Mouse (Mus musculus): Measurements from ENCODE around the gene Eif4e2. TPM values are rescaled to one million over a fixed set of nuclear protein-coding genes. Genes with fewer than 3 reads are reported as not detected.

The Eif4e2 gene
- total RNA-seq, 2 experiments from 2014 or later, result 81.5 to 82.8 TPM

DNA sequence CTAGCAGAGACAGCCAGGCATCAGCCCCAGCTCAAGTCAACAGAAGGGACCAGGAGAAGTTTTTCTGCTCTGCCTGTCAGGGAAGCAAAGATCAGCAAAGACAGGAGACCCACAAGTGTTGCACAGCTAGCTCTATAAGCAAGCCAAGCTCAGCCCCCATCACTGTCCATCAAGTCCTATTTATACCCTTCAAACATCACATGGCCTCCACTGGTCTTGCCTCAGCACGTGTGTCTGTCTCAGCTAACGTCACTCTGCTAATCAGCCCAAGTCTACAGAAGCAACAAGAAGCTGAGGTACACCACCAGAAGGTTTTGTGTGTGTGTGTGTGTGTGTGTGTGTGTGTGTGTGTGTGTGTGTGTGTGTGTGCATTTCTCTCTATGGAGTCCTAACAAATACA, 12.9 kb upstream of the Eif4e2 start:
- DNase-seq (ENCODE audit: low spot score in 2 of 2), result no peak

DNA sequence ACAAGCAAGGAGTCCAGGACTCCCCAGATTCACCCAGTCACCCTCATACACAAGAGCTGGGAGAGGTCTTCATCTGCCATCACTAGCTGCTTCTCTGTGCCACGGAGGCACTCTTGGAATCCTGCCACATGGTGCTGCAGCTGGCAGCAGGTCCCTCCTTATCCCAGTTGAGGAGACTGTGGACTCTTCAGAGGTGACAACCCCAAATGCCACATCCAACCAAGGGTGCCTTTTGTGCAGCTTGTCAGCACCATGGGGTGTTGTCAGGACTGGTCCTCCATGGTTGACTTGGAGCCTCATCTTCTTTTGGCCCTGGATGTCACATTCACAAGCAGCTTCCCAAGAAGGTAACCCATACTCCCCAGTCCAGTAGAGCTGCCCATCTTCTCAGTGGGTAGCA, 11.9 kb upstream of the Eif4e2 start:
- DNase-seq (ENCODE audit: low spot score in 2 of 2), result no peak

DNA sequence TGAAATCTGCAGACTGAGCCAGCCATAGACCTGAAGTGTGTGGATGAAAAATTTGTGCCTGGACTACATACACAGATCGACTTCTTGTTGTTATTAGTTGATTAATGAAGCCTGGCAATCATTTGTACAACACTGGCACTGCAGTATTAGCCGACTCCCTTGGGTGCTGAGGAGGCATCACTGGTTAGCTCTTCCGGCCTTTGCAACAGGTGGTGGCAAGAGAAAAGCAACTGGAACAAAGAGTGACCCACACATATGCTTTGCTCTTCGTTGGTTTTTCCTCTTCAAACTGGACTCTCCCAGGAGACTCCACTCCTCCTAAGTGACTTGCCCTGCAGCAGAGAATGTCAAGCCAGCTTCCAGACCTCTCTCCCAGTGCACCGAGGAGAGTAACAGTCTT, 9.9 kb upstream of the Eif4e2 start:
- DNase-seq (ENCODE audit: low spot score in 2 of 2), result no peak

DNA sequence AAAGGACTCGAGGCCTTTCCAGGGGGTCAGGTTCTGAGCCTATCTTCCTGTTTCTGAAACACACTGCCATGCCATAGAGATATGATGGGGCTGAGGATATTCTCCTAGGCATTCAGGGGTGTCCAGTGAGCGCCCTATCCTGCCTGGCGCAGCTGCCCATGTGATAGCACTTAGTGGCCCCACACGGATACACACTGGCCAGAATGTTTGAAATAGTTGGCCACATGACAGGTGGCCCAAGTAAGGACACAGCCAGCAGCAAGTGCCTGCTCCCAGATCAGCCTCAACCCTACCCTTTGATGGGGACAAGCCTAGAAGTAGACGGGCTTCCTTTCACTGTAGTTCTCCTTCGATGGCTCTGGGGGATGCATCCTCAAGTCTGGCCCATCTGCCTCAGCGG, 9.2 kb upstream of the Eif4e2 start, which contains the start of gene Chrng:
Chrng (plus strand) TSS at position 193 of the 400 bp plus-strand sequence.
- no peak for DNase-seq (ENCODE audit: low spot score in 2 of 2)

- no peak for DNase-seq (ENCODE audit: low spot score in 2 of 2)
These were observed 8.7 kb upstream of the Eif4e2 start for GRCm38 (mm10) chr1:87205038-87205437.

DNA sequence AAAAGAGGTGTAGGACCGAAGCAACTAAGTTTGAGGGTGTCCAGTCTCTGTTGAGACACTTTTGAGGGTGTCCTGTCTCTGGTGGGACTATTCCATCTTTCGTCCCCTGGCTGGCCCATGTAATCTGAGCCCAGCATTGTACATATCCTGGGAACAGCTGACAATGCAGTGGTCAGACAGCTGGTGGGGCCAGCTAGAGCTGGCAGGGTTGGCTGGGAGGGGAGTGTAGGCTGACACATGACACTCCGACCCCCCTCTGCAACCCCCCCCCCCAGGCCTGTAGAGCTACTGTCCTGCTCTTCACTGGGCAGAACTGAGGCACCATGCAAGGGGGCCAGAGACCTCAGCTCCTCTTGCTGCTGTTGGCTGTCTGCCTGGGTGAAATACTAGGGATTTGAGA, 8.2 kb upstream of the Eif4e2 start:
- DNase-seq (ENCODE audit: low spot score in 2 of 2), result no peak

DNA sequence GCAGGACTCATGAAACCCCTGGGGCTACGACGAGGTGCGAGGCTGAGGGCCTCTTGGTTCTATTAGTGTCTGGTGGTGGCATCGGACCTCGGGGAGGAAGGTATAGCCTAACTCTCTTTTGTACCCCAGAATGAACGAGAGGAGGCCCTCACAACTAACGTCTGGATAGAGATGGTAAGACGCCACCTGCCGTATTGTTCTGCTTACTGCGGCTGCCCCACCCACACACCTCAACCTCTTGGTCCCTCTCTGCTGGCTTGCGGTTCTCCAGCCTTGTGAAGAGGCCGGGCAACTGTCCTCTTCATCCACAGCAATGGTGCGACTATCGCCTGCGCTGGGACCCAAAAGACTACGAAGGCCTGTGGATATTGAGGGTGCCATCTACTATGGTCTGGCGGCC, 7.4 kb upstream of the Eif4e2 start:
- no peak for DNase-seq (ENCODE audit: low spot score in 2 of 2)

DNA sequence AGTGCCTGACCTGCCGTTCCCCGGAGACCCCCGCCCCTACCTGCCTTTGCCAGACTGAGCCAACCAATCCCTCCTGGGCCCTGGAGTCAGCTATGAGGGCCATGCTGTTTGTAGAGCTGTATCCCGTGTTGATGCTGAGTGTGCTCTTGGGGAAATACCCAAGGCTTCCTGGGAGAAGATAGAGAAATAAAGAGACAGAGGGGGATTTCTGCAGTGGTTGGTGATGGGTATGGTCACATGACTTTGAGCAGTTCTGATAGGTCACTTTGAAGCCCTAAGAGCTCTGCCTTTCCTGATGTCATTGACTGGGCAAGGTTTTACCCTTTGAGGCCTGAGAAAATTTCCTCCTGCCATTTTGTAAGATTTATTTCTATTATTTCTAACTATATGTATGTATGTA, 2.3 kb upstream of the Eif4e2 start:
- DNase-seq (ENCODE audit: low spot score in 2 of 2), result no peak

- DNase-seq (ENCODE audit: low spot score in 2 of 2), result no peak
These were observed 1.0 kb downstream of the Eif4e2 start for GRCm38 (mm10) chr1:87214748-87215147.

DNA sequence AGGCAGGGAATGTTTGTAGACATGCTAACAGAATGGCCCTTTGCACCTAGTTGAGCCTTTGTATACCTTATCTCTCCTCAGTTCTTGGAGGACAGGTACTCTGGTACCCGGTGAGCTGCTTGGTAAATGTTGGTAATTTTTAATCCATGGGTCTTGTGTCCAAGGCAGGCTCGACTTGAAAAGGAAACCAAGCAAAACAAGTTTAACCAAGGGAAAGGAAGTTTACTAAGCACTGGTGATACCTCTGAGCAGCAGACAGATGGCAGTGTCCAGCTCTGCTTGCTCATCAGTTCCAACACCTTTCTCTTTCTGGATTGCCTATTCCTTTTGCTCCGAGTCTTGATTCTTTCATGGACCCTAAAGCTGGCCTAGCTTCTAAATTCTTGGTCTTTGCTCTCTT, 4.2 kb downstream of the Eif4e2 start:
- no peak for DNase-seq (ENCODE audit: low spot score in 2 of 2)

DNA sequence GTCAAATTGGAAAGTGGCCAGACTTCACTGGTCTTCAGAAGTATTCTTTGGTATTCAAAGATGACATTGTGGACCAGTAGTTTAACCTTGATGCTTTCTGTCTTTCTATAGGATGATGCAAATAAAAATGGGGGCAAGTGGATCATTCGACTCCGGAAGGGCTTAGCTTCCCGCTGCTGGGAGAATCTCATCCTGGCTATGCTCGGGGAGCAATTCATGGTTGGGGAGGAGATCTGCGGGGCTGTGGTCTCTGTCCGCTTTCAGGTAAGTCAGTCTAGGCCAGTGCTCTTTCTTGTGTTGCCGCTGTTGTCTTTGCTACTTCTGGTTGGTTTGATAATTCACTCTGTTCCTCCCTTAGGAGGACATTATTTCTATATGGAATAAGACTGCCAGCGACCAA, 12.0 kb downstream of the Eif4e2 start:
- no peak for DNase-seq (ENCODE audit: low spot score in 2 of 2)

DNA sequence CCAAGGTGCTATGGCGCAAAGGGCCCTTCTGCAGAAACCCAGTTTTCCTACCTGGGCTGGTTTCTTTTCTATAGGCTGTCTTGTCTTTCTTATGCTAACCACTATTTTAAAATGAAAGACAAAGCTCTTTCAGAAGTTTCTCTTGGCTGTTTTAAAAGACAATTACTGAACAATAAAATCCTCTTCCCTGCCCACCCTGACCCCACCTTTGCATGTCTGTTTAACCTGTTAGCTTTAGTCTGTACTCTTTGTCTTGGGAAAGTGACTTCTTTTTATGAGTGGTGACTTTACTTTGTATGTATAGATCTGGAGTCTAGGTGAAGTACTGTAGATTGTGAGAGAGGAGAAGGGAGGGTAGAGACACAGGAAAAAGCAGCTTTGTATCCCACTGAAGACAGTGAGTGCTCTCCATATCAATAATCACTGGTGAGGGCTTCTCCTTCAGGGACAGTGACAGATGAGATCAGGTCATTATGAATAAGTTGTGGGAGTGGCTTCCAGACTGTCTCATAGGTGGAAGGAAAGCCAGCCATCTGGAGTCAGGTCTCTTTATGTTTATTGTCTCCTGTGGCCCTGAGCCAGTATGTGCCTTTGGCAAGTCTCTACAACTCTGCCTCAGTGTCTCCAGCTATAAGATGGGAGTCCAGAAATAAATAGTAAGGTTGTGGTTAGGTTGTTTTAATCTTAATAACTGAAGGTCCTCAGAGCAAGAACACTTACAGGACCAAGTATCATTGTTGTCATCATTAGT, 12.9 kb downstream of the Eif4e2 start:
- DNase-seq (ENCODE audit: low spot score in 2 of 2), result no peak

DNA sequence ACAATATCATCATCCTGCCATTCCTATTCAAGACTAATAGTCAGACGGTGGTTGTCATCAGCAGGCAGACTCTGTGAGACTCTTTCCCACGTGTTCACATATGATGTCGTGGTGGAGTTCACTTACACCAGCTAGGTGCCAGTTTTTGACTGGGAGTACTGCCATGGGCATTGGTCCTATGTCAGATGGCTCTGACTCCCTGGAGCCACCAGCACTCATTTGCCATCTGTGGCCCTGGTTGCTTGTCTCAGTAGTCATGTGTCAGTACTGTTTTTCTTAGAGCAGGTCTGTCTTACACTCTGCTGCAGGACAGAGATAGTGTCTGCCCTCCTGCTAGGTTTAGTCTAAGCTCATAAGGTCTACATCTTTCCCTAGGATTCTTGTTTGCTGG, 13.4 kb downstream of the Eif4e2 start:
- DNase-seq (ENCODE audit: low spot score in 2 of 2), result no peak

DNA sequence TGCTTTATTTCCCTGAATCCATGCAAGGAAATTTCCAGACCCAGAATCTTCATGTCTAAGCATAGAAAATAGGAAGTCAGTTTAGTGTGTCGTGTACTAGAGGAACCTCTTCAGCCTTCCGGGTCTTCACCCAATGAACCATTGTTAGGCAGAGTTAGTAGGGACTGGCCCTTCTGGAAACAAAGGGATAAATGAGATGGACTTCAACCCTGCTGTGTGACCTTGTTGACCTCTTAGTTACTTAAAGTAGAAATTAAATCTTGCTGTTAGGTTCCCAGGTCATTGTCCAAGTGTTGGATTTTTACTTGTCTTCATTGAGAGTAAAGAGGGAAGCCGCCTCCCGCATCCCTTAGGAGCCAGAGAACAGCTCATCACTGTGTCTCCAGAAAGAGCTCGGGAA, 16.9 kb downstream of the Eif4e2 start:
- no peak for DNase-seq (ENCODE audit: low spot score in 2 of 2)

- DNase-seq (ENCODE audit: low spot score in 2 of 2), result no peak
These were observed 18.5 kb downstream of the Eif4e2 start for GRCm38 (mm10) chr1:87232197-87232596.

GRCm38 (mm10) chr1:87239056-87239455, 25.3 kb downstream of the Eif4e2 start:
- DNase-seq (ENCODE audit: low spot score in 2 of 2), result no peak

DNA sequence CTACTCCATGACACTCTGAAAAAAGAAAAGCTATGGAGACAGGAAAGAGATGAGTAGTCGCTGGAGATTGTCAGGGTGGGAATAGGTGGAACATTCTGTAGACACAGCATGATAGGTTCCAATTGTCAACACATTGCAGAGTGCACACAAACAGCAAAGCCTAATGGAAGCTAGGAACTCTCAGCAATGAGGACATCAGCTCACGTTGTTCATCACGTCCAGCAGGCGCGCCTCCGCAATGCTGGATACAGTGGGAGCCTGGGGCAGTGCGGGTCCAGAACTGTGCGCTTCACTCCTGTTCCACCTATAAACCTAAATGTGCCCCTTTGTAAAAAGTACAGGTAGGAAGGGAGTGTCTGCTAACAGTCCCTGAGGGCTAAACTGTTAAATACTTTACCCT, 29.3 kb downstream of the Eif4e2 start:
- DNase-seq (ENCODE audit: low spot score in 2 of 2), result no peak

- DNase-seq (ENCODE audit: low spot score in 2 of 2), result no peak
These were observed 31.7 kb downstream of the Eif4e2 start for GRCm38 (mm10) chr1:87245430-87245829.

DNA sequence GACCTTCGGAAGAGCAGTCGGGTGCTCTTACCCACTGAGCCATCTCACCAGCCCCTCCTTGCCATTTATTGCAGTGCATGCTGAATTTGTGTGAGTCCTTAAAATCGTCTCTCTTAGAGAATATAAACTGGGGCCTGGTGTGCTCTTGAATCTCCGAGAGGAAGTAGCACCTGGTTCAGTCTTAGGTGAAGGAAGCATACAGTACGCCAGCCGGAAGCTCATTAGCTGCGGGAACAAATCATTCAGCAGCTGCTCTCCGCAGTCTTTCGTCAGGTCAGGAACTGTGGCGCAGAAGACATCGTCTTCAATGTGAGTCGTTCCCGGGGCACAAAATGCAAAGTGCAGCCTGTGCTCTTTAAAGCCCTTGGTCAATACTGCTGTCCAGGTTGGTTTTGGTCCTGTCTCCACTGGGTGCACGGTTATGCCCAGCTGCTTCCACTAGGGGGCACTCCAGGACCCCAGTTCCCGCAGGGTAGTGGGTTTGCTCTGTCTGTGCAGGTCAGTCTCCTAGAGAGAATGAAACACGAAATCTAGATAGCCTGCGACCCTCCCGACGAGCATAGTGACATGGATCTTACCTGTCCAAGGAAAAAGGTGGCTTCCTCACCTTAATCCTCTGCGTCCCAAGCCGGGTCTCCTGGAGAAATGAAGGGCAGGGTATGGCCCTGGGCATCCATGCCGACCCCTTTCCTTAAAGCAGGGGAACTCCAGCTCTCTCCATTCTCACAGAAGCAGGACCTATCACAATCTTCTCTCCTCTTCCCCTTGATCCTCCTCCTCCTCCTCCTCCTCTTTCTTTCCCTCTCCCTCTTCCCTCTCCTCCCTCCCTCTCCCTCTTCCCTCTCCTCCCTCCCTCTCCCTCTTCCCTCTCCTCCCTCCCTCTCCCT, 32.5 kb downstream of the Eif4e2 start:
- peak; percentile 87 to 91 for DNase-seq (ENCODE audit: low spot score in 2 of 2)

- DNase-seq (ENCODE audit: low spot score in 2 of 2), result no peak
These were observed 38.4 kb downstream of the Eif4e2 start for GRCm38 (mm10) chr1:87252040-87252609.

DNA sequence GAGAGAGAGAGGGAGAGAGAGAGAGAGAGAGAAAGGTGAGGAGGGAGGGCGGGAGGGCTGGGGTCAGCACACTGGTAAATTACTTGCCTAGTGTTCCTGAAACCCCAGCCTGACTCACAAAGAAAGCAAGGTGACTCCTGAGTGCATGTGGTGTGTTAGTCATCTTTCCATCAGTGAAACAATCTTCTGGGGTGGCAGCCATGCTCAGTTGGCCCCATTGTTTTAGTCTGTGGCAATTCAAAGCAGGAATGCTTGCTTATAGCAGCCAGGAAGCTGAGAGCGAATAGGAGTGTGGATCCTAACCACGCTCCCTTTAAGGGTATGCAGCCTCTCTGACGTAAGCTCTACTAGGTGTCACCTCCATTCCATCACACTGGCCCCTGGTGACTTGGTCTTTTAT, 41.5 kb downstream of the Eif4e2 start:
- DNase-seq (ENCODE audit: low spot score in 2 of 2), result no peak

DNA sequence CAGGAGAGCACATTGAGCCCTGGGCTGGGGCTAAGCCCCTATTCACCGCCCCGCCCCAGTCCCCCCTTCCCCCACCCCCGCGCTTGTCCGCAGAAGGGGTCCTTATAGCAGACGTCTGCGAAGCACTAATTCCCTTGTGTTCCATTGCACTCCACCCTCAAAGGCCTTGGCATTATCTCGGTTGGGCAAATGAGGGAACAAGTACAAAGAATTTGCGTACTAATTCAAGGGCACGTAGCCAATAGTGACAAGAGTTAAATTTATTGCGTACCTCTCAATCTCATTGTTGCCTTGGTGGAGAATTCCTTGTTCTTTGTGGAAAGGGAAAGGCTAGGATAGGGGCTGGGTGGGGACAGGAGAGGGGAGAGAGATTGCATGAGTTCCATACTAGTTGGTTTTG, 44.0 kb downstream of the Eif4e2 start:
- no peak for DNase-seq (ENCODE audit: low spot score in 2 of 2)

All from layer of hippocampus, postnatal 10 days (tissue).